Mouse (Mus musculus) CH12.LX (cell line): ENCODE measurements at regions not wholly inside any gene's neighbourhood (a gene's known extent, or its start where the extent isn't known, plus 50 kb on each side); places are given as distances from the start of the nearest gene placed in this dataset.

Experiments used
- CHD1 ChIP-seq: IDR thresholded peaks from 2 replicates; pipeline ENCODE4 v1.6.1; 2012; ENCODE audit warnings: low read depth, low read length, improper control_type of control experiment, inconsistent platforms
- CTCF ChIP-seq, 2 experiments: IDR thresholded peaks in 1 of 2; conservative IDR thresholded peaks in 1 of 2; 2 replicates each; pipeline ENCODE4 v1.5.1; 2011 to 2012; ENCODE audit warnings: low read depth in 2 of 2, low read length in 2 of 2, improper control_type of control experiment in 1 of 2, inconsistent platforms in 1 of 2, mild to moderate bottlenecking in 1 of 2, moderate library complexity in 1 of 2
- EP300 ChIP-seq: IDR thresholded peaks from 2 replicates; pipeline ENCODE4 v1.6.1; 2011; ENCODE audit warnings: low read length, improper control_type of control experiment
- JUND ChIP-seq: conservative IDR thresholded peaks from 2 replicates; pipeline ENCODE4 v1.6.1; 2011; ENCODE audit warnings: low read depth, low read length, improper control_type of control experiment
- MAFK ChIP-seq: IDR thresholded peaks from 2 replicates; pipeline ENCODE4 v1.6.1; 2011; ENCODE audit warnings: low read length, improper control_type of control experiment; ENCODE audit not compliant: insufficient replicate concordance
- MYC ChIP-seq: IDR thresholded peaks from 2 replicates; pipeline ENCODE4 v1.6.1; 2011; ENCODE audit warnings: low read depth, mild to moderate bottlenecking, improper control_type of control experiment, low read length
- NRF1 ChIP-seq: IDR thresholded peaks from 2 replicates; pipeline ENCODE4 v1.6.1; 2014; ENCODE audit warnings: low read depth, mild to moderate bottlenecking, inconsistent platforms, low read length, improper control_type of control experiment, moderate library complexity
- POLR2A ChIP-seq: IDR thresholded peaks from 2 replicates; pipeline ENCODE4 v1.6.1; 2011; ENCODE audit warnings: low read depth, mild to moderate bottlenecking, improper control_type of control experiment, low read length
- UBTF ChIP-seq: IDR thresholded peaks from 2 replicates; pipeline ENCODE4 v1.6.1; 2012; ENCODE audit warnings: low read depth, mild to moderate bottlenecking, inconsistent platforms, low read length, improper control_type of control experiment, moderate library complexity
- ZKSCAN1 ChIP-seq: IDR thresholded peaks from 2 replicates; pipeline ENCODE4 v1.6.1; 2012; ENCODE audit warnings: low read depth, inconsistent platforms, low read length, improper control_type of control experiment, borderline replicate concordance
- ZNF384 ChIP-seq: IDR thresholded peaks from 2 replicates; pipeline ENCODE4 v1.6.1; 2012; ENCODE audit warnings: low read depth, low read length, improper control_type of control experiment, inconsistent platforms

- TF ChIP-seq ZNF384, result no peak
- no peak for TF ChIP-seq UBTF
- TF ChIP-seq ZKSCAN1, result no peak
- no peak for TF ChIP-seq CHD1
- no peak for TF ChIP-seq NRF1
- TF ChIP-seq EP300, result no peak
- TF ChIP-seq JUND, result no peak
- TF ChIP-seq POLR2A, result no peak
- TF ChIP-seq MYC, result no peak
- no peak for TF ChIP-seq CTCF (conservative IDR thresholded peaks at IDR 0.05 in 1 of 2, IDR thresholded peaks at IDR 0.05 in 1 of 2; ENCODE audit: low read depth in 2 of 2, low read length in 2 of 2)
- TF ChIP-seq MAFK, result no peak
These were observed 245.7 kb downstream of the Setd4 start for GRCm38 (mm10) chr16:93358166-93358565.
